Mouse (Mus musculus): ENCODE measurements around the gene Apbb2. TPM values are rescaled to one million over a fixed set of nuclear protein-coding genes. Genes with fewer than 3 reads are reported as not detected.

The Apbb2 gene
- polyA plus RNA-seq, 1 experiment = 1.2 TPM

GRCm38 (mm10) chr5:66523681-66524503, 94.7 kb downstream of the Apbb2 start:
- Histone ChIP-seq H3K4me1 (ENCODE audit: control insufficient read depth, insufficient read depth, low read length) (no peaks in the 10 kb centered on the region), H3K4me3 (ENCODE audit: control insufficient read depth, low read depth, low read length) (no peak overlapping the region), H3K36me3 (ENCODE audit: control insufficient read depth, insufficient read depth, low read length) (no peaks in the 10 kb centered on the region), H3K27me3 (ENCODE audit: control insufficient read depth, insufficient read depth, low read length) (no peaks in the 10 kb centered on the region), H3K27ac (ENCODE audit: control insufficient read depth, insufficient read depth, low read depth, low read length) (no peak overlapping the region)
- TF ChIP-seq POLR2A (IDR thresholded peaks at IDR 0.05; ENCODE audit: control insufficient read depth, low read depth, low read length) = no peak

DNA sequence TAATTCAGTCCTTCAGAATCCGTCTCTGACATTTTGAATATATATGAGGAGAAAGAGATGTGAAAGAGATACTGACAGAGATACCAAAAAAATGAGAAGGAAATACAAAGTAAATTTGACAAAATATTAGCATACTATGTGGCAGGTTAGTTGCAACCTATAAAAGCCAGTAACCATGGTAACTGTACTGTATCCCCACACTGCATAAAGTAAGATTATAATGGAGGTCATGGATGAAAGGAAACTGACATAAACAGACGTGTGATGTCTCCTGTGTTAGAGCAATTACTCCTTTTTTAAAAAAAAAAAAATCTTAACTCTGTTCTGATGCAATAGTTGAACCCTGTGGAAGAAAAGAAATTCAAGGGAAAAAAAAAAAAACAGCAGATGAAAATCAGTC, 97.3 kb downstream of the Apbb2 start:
- Histone ChIP-seq H3K27ac (ENCODE audit: control insufficient read depth, insufficient read depth, low read depth, low read length) (no peak overlapping the region), H3K4me3 (ENCODE audit: control insufficient read depth, low read depth, low read length) (no peak overlapping the region), H3K27me3 (ENCODE audit: control insufficient read depth, insufficient read depth, low read length) (no peaks in the 10 kb centered on the region), H3K36me3 (ENCODE audit: control insufficient read depth, insufficient read depth, low read length) (no peaks in the 10 kb centered on the region), H3K4me1 (ENCODE audit: control insufficient read depth, insufficient read depth, low read length) (peaks cover 2% of the 10 kb centered on the region; the same call in 1 of the 2 replicates)
- no peak for TF ChIP-seq CTCF (IDR thresholded peaks at IDR 0.05; ENCODE audit: control insufficient read depth, insufficient read depth, insufficient replicate concordance, low read depth, low read length)
- no peak for TF ChIP-seq POLR2A (IDR thresholded peaks at IDR 0.05; ENCODE audit: control insufficient read depth, low read depth, low read length)

- Histone ChIP-seq H3K36me3 (ENCODE audit: control insufficient read depth, insufficient read depth, low read length) (no peaks in the 10 kb centered on the region), H3K4me3 (ENCODE audit: control insufficient read depth, low read depth, low read length) (no peak overlapping the region), H3K27me3 (ENCODE audit: control insufficient read depth, insufficient read depth, low read length) (no peaks in the 10 kb centered on the region), H3K4me1 (ENCODE audit: control insufficient read depth, insufficient read depth, low read length) (peaks cover 2% of the 10 kb centered on the region; the same call in 1 of the 2 replicates), H3K27ac (ENCODE audit: control insufficient read depth, insufficient read depth, low read depth, low read length) (no peak overlapping the region)
- TF ChIP-seq POLR2A (IDR thresholded peaks at IDR 0.05; ENCODE audit: control insufficient read depth, low read depth, low read length) (no peak), CTCF (IDR thresholded peaks at IDR 0.05; ENCODE audit: control insufficient read depth, insufficient read depth, insufficient replicate concordance, low read depth, low read length) (no peak)
Observed at GRCm38 (mm10) chr5:66519511-66519910, 99.1 kb downstream of the Apbb2 start.

DNA sequence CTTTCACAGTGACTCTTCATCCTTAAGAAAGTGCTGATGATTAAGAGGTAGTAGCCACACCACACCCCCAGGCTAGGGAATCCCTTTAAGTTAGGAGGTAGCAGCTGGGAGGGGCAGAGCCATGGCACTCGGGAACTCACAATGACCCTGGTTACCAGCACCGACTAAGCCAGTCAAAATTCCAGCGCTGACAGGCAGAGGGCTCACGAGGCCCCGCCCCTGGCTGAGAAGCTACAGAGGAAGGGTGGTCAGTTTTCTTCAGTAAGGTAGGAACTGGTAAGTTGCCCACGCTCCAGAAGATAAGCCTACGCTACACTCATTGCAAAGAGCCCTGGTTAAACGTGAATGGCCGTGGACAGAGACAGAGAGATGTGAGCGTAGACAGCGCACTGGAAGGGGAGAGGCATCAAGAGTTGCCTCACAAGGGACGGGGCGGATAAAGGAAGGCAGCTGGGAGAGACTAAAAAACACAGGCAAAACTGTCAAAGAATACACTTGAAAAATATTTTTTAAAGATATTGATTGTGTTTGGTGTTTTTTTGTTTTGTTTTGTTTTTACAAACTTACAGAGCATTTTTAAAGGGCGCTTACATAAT, 100.1 kb downstream of the Apbb2 start:
- H3K36me3 ChIP-seq (ENCODE audit: control insufficient read depth, insufficient read depth, low read length) = no peaks in the 10 kb centered on the region
- no peak overlapping the region for H3K27ac ChIP-seq (ENCODE audit: control insufficient read depth, insufficient read depth, low read depth, low read length)
- no peak overlapping the region for H3K4me3 ChIP-seq (ENCODE audit: control insufficient read depth, low read depth, low read length)
- TF ChIP-seq POLR2A (IDR thresholded peaks at IDR 0.05; ENCODE audit: control insufficient read depth, low read depth, low read length) (no peak), CTCF (IDR thresholded peaks at IDR 0.05; ENCODE audit: control insufficient read depth, insufficient read depth, insufficient replicate concordance, low read depth, low read length) (no peak)
- H3K4me1 ChIP-seq (ENCODE audit: control insufficient read depth, insufficient read depth, low read length) = peaks cover 2% of the 10 kb centered on the region; the same call in 1 of the 2 replicates
- no peaks in the 10 kb centered on the region for H3K27me3 ChIP-seq (ENCODE audit: control insufficient read depth, insufficient read depth, low read length)

DNA sequence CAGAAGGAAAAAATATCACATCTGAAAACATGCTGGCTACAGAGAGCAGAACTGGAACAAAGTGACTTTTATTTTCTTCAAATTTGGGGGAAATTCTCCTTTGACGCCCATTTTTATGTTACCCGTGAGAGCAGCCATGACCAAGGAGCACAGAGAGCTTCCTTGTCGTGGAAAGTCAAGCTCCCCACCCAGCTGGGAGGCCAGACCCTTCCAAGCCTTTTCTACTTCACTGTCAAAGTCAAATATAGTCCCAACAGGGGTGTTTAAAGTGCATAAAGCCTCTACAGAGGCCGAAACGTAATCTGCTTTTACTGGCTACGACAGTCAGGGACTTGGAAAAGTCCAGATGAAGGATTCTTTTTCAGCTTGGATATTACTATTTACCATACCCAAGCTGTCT, 101.1 kb downstream of the Apbb2 start:
- Histone ChIP-seq H3K27me3 (ENCODE audit: control insufficient read depth, insufficient read depth, low read length) (no peaks in the 10 kb centered on the region), H3K27ac (ENCODE audit: control insufficient read depth, insufficient read depth, low read depth, low read length) (no peak overlapping the region), H3K36me3 (ENCODE audit: control insufficient read depth, insufficient read depth, low read length) (no peaks in the 10 kb centered on the region), H3K4me3 (ENCODE audit: control insufficient read depth, low read depth, low read length) (no peak overlapping the region), H3K4me1 (ENCODE audit: control insufficient read depth, insufficient read depth, low read length) (peaks cover 2% of the 10 kb centered on the region; the same call in 1 of the 2 replicates)
- TF ChIP-seq POLR2A (IDR thresholded peaks at IDR 0.05; ENCODE audit: control insufficient read depth, low read depth, low read length) (no peak), CTCF (IDR thresholded peaks at IDR 0.05; ENCODE audit: control insufficient read depth, insufficient read depth, insufficient replicate concordance, low read depth, low read length) (no peak)

DNA sequence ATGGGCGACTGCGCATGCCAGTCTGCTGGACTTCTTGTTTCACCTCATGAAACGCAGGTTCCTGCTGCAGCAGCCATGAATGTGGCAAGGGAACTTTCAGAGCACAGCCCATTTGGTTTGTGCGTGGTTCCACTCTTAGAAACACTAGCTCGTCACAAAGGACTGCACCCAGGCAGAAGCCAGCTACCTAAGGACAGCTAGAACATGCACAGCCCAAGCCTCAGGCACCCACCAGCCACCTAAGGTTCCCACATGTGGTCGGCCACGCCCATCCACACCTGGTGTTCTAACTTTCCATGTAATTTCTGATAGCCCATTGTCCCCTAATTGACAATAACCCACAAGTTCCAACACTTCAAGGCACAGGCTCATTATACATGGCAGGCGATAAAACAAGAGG, 102.3 kb downstream of the Apbb2 start:
- Histone ChIP-seq H3K27ac (ENCODE audit: control insufficient read depth, insufficient read depth, low read depth, low read length) (no peak overlapping the region), H3K36me3 (ENCODE audit: control insufficient read depth, insufficient read depth, low read length) (no peaks in the 10 kb centered on the region), H3K27me3 (ENCODE audit: control insufficient read depth, insufficient read depth, low read length) (no peaks in the 10 kb centered on the region), H3K4me1 (ENCODE audit: control insufficient read depth, insufficient read depth, low read length) (peaks cover 2% of the 10 kb centered on the region; the same call in 1 of the 2 replicates), H3K4me3 (ENCODE audit: control insufficient read depth, low read depth, low read length) (no peak overlapping the region)
- TF ChIP-seq CTCF (IDR thresholded peaks at IDR 0.05; ENCODE audit: control insufficient read depth, insufficient read depth, insufficient replicate concordance, low read depth, low read length) (no peak), POLR2A (IDR thresholded peaks at IDR 0.05; ENCODE audit: control insufficient read depth, low read depth, low read length) (no peak)

GRCm38 (mm10) chr5:66515271-66515670, 103.3 kb downstream of the Apbb2 start:
- Histone ChIP-seq H3K27ac (ENCODE audit: control insufficient read depth, insufficient read depth, low read depth, low read length) (no peak overlapping the region), H3K4me3 (ENCODE audit: control insufficient read depth, low read depth, low read length) (no peak overlapping the region), H3K36me3 (ENCODE audit: control insufficient read depth, insufficient read depth, low read length) (no peaks in the 10 kb centered on the region), H3K27me3 (ENCODE audit: control insufficient read depth, insufficient read depth, low read length) (no peaks in the 10 kb centered on the region), H3K4me1 (ENCODE audit: control insufficient read depth, insufficient read depth, low read length) (peaks cover 2% of the 10 kb centered on the region; the same call in 1 of the 2 replicates)
- TF ChIP-seq POLR2A (IDR thresholded peaks at IDR 0.05; ENCODE audit: control insufficient read depth, low read depth, low read length) (no peak), CTCF (IDR thresholded peaks at IDR 0.05; ENCODE audit: control insufficient read depth, insufficient read depth, insufficient replicate concordance, low read depth, low read length) (no peak)
